Mouse (Mus musculus) heart, adult 2 months (tissue): ENCODE data around the gene Pnpla6.

Experiments
- CTCF ChIP-seq: fragments of 200-600 bp; IDR thresholded peaks from 2 replicates; pipeline ENCODE4 v1.8.1; 2022; ENCODE audit warnings: antibody characterized with exemption, mild to moderate bottlenecking, moderate library complexity
- EP300 ChIP-seq: fragments of 200-500 bp; IDR thresholded peaks from 2 replicates; pipeline ENCODE4 v1.6.1; 2011; ENCODE audit warnings: low read depth, low read length, control low read depth; ENCODE audit not compliant: insufficient read depth
- POLR2A ChIP-seq: fragments of 200-500 bp; IDR thresholded peaks from 2 replicates; pipeline ENCODE4 v1.6.1; 2011; ENCODE audit warnings: mild to moderate bottlenecking, low read depth, low read length, control low read depth; ENCODE audit not compliant: insufficient read depth

DNA sequence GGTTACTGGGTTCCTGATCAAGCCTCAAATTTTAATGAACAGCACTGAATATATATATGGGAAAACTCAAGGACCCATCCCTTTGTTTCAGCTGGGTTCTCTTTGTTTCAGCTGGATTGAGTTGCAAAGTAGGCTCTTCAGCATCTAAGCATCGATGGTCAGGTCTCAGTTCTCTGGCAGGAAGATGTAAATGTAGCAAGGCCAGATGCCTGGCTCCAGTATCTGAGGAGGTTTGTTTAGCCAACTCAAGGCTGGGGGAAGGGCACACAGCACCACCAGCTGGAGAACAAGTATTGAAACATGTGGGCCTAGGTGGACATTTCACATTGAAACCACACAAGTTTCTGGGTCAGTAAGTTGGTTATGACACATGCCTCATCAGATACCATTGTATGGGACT, 37.1 kb downstream of the Pnpla6 start:
- TF ChIP-seq POLR2A (no peak), EP300 (no peak), CTCF (no peak)
